Mouse (Mus musculus) inflammation-experienced regulatory T-cells, adult 16 weeks (primary cell): ENCODE measurements around the gene Gpr176. TPM values are rescaled to one million over a fixed set of nuclear protein-coding genes. Genes with fewer than 3 reads are reported as not detected.

Experiments used
- polyA plus RNA-seq: library from polyadenylated mRNA; unstranded; fragments of 100-300 nt; shearing (Covaris generic); gene quantifications from one replicate; pipeline ENCODE4 v1.2.1, GENCODE M21; 2017

The Gpr176 gene
- not detected for polyA plus RNA-seq

DNA sequence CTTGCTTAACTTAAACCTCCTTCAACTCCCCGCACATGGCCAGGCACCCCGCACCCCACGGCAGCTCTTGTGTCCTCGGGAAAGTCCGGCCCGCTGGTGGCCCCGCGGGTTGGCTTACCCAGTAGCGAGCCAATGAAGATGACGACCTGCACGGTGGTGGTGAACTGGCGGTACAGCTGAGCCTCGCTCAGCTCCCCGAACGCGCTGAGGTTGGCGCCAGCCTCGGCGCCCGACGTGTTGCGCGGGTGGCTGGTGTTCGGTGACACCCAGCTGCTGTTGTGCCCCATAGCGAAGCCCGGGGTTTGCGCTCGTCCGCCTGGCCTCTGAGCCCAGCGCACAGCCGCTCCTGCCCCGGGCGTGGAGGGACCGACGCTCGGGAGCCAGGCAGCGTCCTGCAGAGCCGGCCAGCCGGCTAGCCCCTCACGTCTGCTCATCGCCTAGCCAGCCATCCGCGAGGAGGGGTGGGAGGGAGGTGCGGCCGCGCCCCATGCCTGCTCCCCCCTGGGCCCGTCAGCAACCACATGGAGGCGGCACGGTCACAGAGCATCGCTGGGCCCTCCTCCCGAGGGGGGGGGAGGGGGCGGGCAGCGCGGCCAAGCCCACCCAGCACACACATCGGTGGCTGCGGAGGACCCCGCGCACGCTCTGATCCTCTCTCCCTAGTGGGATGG is at the start of gene Gpr176:
Gene Gpr176, minus strand, starts transcription at position 519 of the 671 bp plus-strand sequence.

GRCm38 (mm10) chr2:118388341-118389335 is 15.4 kb upstream of the Gpr176 start, which contains the start of gene Eif2ak4:
Gene Eif2ak4 (plus strand): TSS chr2:118388618.

GRCm38 (mm10) chr2:118256621-118257053 is 116.6 kb downstream of the Gpr176 start, which contains the start of gene Fsip1:
Gene Fsip1 (minus strand): TSS chr2:118256966.

Other genes starting within 250 kb of the Gpr176 start
- 0.37 TPM for gene Fsip1, start 116.5 kb downstream of the Gpr176 start, polyA plus RNA-seq
- 13.8 TPM for gene Eif2ak4, start 15.2 kb upstream of the Gpr176 start, polyA plus RNA-seq
- 338 TPM for gene Srp14, start 106.3 kb upstream of the Gpr176 start, polyA plus RNA-seq
- gene Bmf, start 176.3 kb upstream of the Gpr176 start, polyA plus RNA-seq, result 2.8 TPM
- gene Bub1b, start 224.8 kb upstream of the Gpr176 start, polyA plus RNA-seq, result 9.4 TPM